Mouse (Mus musculus) midbrain, embryonic 14.5 days (tissue): ENCODE results near the gene Hspb11. TPM values are rescaled to one million over a fixed set of nuclear protein-coding genes. Genes with fewer than 3 reads are reported as not detected.

Experiments used
- ATAC-seq: fragments of 200-750 bp; cut with Nextera tagmentation; 2 replicates; pipeline ENCODE4 v1.8.0; 2017; ENCODE audit warnings: moderate number of reproducible peaks, moderate library complexity; ENCODE audit not compliant: low FRiP score, low TSS enrichment
- DNase-seq: peaks from one replicate; pipeline ENCODE4 v3.0.0-alpha.2; 2015
- H3K27ac ChIP-seq: fragments of 300-500 bp; sonication (generic); replicated peaks from 2 replicates; pipeline ENCODE4 v1.5.1; 2014; ENCODE audit warnings: mild to moderate bottlenecking, low read depth, low read length, moderate library complexity
- H3K27me3 ChIP-seq: fragments of 300-500 bp; sonication (generic); 2 replicates; pipeline ENCODE4 v1.6.1; 2014; ENCODE audit warnings: low read length, control low read depth, mixed read lengths; ENCODE audit not compliant: control insufficient read depth, insufficient read depth
- H3K36me3 ChIP-seq: fragments of 300-500 bp; sonication (generic); 2 replicates; pipeline ENCODE4 v1.6.1; 2014; ENCODE audit warnings: low read length, control low read depth; ENCODE audit not compliant: control insufficient read depth, insufficient read depth
- H3K4me1 ChIP-seq: fragments of 300-500 bp; sonication (generic); 2 replicates; pipeline ENCODE4 v1.6.1; 2014; ENCODE audit warnings: mild to moderate bottlenecking, antibody characterized with exemption, low read length, control low read depth; ENCODE audit not compliant: control insufficient read depth, insufficient read depth
- H3K4me2 ChIP-seq: fragments of 300-500 bp; sonication (generic); 2 replicates; pipeline ENCODE4 v1.6.1; 2014; ENCODE audit warnings: mild to moderate bottlenecking, low read length, moderate library complexity
- H3K4me3 ChIP-seq: fragments of 300-500 bp; sonication (generic); replicated peaks from 2 replicates; pipeline ENCODE4 v1.5.1; 2014; ENCODE audit warnings: low read depth, low read length
- H3K9ac ChIP-seq: fragments of 300-500 bp; sonication (generic); replicated peaks from 2 replicates; pipeline ENCODE4 v1.6.1; 2014; ENCODE audit warnings: mild to moderate bottlenecking, low read length, moderate library complexity
- H3K9me3 ChIP-seq: fragments of 300-500 bp; sonication (generic); 2 replicates; pipeline ENCODE4 v1.6.1; 2016; ENCODE audit warnings: low read length, control low read depth, mixed read lengths; ENCODE audit not compliant: control insufficient read depth
- WGBS: fragments of 180-500 bp; shearing (Covaris S2); extraction: QIAGEN DNeasy Blood & Tissue Kit; methylation state at CpG from one replicate; pipeline ENCODE4 v1.1.7; 2014; 5-methylcytosine and 5-hydroxymethylcytosine counted together
- polyA plus RNA-seq: library from polyadenylated mRNA; unstranded; fragments of >200 nt; fragmentation: Nextera tagmentation; extraction: Ambion mirVana; gene quantifications from 2 replicates; pipeline ENCODE4 v1.2.1, GENCODE M21; 2014

The Hspb11 gene
- polyA plus RNA-seq, result 38.2 and 45.7 TPM in 2 replicates

DNA sequence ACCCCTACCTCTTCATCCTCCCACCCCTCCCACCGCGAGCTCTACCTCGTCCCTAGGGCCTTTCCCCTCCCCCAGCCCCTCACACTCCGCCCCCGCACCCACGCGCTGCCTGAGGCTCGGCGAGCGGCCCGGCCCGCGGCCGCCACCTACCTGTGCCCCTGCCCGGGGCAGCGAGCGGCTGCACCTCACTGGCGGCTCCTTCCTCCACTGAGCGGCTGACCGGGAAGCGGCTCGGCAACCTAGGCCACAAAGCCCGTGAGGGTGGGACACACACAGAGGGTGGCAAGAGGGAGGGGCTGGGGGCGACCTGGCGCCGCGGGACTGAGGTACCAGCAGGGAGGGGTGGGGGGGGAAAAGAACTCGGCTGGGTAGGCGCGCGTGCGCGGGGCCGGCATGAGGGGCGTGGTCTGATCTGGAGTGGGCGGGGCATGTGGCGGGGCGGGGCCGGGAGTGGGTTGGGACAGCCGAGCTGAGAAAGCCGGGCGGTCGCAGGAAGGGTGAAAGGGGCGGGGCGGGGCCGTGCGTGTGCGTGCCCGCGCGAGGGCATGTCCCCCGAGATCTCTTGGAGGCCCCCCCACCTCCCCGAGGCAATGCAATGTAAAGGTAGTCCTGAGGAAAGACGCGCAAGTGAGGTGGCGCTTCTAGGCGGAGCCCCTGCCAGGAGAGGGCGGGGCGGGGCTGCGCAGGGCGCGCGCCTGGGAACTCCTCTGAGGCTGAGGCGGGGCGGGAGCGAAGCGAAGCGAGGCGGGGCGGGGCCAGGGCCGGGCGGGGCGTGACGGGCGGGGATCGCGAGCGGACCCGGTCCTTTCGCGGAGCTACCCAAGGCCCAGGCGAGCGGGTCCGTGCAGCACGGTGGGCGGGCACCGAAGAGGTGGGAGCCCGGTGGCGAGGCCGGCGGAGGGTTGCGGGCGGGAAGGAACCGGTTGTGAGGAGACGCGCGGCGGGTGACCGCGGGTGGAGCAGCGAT, at the start of gene Hspb11, which contains the start of gene Lrrc42:
Gene Hspb11, plus strand, starts transcription at position 469 of the 967 bp plus-strand sequence.
Gene Lrrc42, minus strand, starts transcription at position 408 of the 967 bp plus-strand sequence.
- Histone ChIP-seq H3K9me3 (no peaks in the 10 kb centered on the region), H3K4me1 (peaks cover 3% of the 10 kb centered on the region; the same call in 1 of the 2 replicates), H3K9ac (peak within 1 kb of the TSS; percentile 82), H3K4me3 (peak within 1 kb of the TSS; percentile 81), H3K27me3 (no peaks in the 10 kb centered on the region), H3K27ac (peak within 1 kb of the TSS; percentile 82), H3K4me2 (peak within 1 kb of the TSS; percentile 71), H3K36me3 (no peaks in the 10 kb centered on the region)
- peak; percentile 96 for DNase-seq
- under 1% methylated on average over 96 of the region's 101 CpGs for WGBS
- peak; percentile 95 for ATAC-seq

DNA sequence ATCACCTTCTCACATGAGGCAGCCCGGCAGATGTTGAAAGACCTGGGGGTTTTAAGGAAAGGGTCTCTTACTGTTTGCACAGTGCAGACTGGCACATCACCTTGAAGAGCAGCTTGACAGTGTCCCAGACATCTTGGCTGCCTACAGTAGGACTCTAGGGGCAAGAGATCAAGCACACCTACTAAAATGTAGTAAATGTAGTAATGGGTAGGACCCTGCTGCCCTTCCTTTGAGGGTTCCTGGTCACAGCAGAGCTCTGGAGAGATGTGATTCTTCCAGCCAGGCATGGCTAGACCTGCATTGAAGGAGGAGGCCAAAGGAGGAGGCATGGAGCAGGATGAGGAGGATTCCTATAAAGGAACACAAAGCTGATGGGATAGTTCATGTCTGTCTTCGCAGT, 46.4 kb upstream of the Hspb11 start:
- H3K4me3 ChIP-seq, result no peak overlapping the region
- no peak overlapping the region for H3K9ac ChIP-seq
- no peaks in the 10 kb centered on the region for H3K9me3 ChIP-seq
- H3K27me3 ChIP-seq, result no peaks in the 10 kb centered on the region
- H3K4me1 ChIP-seq, result no peaks in the 10 kb centered on the region
- H3K4me2 ChIP-seq, result no peak overlapping the region
- 99% methylated on average over 2 of the region's 2 CpGs for WGBS
- peaks cover 60% of the 10 kb centered on the region for H3K36me3 ChIP-seq
- no peak for DNase-seq
- H3K27ac ChIP-seq, result no peak overlapping the region
- no peak for ATAC-seq

DNA sequence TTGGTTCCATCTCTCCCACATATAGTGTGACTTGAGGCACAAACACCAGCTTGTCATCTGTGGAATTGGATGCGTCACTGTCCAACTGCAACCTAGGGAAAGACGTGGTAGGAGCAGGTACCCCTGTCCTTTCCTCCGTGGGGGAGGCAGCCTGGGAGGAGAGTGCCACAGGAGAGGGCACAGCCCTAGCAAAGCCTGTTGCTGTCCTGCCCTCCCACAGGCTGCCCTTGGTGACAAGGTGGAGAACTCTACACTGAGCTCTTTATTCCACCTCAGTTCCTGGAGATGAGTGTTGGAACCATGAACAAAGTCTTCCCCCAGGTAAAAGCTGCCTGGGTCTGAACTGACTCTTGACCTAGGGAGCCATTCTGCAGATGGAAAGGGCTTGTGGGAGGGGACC, 44.5 kb upstream of the Hspb11 start, which contains the start of gene Ldlrad1:
Gene Ldlrad1, plus strand, starts transcription at position 301 of the 400 bp plus-strand sequence.
- 93% methylated on average over 3 of the region's 3 CpGs for WGBS
- DNase-seq (no peak), ATAC-seq (no peak)
- Histone ChIP-seq H3K4me1 (no peaks in the 10 kb centered on the region), H3K27me3 (no peaks in the 10 kb centered on the region), H3K36me3 (peaks cover 41% of the 10 kb centered on the region), H3K9ac (no peak within 1 kb of the TSS), H3K27ac (no peak within 1 kb of the TSS), H3K4me2 (no peak within 1 kb of the TSS), H3K9me3 (no peaks in the 10 kb centered on the region), H3K4me3 (no peak within 1 kb of the TSS)

DNA sequence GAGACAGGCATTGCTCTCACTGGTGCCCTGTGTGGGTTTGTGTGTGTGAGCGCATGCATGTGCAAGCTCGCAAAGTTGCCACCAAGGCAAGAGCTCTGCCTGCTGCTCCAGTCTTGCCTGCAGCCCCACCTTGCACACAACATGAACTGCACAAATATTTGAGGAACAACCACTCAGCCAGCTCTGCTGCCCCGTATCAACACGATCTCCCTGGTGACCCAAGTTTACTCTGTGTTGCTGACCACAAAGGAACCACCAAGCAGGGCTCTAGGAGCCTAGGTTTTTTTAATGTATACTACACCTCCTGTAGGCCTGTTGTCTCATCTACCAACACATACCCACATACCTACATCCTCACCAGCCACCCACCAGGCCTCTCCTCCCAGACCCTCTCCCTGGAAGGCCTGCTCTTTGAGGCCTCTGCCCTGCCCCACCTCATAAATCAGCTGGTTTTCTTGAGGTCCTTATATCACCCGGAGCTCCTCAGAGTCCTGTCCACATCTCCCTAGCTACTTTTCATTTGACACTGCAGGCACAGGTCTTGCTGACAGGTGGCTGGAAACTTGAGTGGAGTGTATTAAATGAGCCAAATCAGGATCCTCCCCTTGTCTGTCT, 42.8 kb upstream of the Hspb11 start:
- H3K27me3 ChIP-seq, result no peaks in the 10 kb centered on the region
- no peaks in the 10 kb centered on the region for H3K9me3 ChIP-seq
- H3K27ac ChIP-seq, result no peak overlapping the region
- H3K4me3 ChIP-seq, result no peak overlapping the region
- WGBS, result 79% methylated on average over 5 of the region's 5 CpGs
- H3K36me3 ChIP-seq, result peaks cover 25% of the 10 kb centered on the region
- H3K9ac ChIP-seq, result no peak overlapping the region
- H3K4me2 ChIP-seq, result no peak overlapping the region
- no peaks in the 10 kb centered on the region for H3K4me1 ChIP-seq
- ATAC-seq (no peak), DNase-seq (no peak)

DNA sequence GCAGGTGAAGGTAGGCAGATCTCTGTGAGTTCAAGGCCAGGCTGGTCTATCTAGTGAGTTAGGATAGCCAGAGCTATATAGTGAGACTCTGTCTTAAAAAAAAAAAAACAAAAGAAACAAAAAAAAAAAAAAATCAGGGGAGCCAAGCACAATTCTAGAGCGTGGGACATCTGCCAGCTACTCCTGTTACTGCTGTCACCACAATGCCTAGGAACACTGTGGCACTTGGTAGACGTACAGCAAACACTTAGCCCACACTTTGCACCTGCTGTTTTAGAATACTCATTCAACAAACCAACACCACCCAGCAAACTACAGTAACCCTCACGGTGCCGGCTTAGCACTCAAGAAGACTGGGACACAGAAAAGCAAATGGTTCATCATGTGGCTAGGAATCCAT, 41.9 kb upstream of the Hspb11 start:
- no peak overlapping the region for H3K9ac ChIP-seq
- no peak overlapping the region for H3K4me2 ChIP-seq
- no peak overlapping the region for H3K27ac ChIP-seq
- H3K27me3 ChIP-seq, result no peaks in the 10 kb centered on the region
- H3K4me3 ChIP-seq, result no peak overlapping the region
- H3K4me1 ChIP-seq, result no peaks in the 10 kb centered on the region
- no peak for DNase-seq
- no peak for ATAC-seq
- peaks cover 18% of the 10 kb centered on the region for H3K36me3 ChIP-seq
- H3K9me3 ChIP-seq, result no peaks in the 10 kb centered on the region
- 83% methylated on average over 4 of the region's 4 CpGs for WGBS

DNA sequence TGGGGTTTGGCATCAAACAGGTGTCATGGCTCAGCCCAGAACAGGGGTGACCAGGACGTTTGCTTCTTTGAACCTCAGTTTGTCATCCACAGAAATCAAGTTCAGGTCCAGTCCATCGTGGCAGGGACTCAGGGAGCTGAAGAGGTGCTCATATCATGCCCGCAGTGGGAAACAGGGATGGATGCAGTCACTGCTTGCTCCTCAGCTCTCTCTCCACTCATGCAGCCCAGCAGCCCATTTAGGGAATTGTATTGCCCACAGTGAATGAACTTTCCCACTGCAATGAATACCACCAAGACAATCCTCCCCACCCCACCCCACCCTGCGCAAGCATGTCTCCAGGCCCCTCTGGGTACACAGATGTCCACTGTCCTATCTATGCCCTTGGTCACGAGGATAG, 41.5 kb upstream of the Hspb11 start:
- Histone ChIP-seq H3K9ac (no peak overlapping the region), H3K36me3 (peaks cover 15% of the 10 kb centered on the region), H3K4me3 (no peak overlapping the region), H3K27me3 (no peaks in the 10 kb centered on the region), H3K4me2 (no peak overlapping the region), H3K4me1 (no peaks in the 10 kb centered on the region), H3K27ac (no peak overlapping the region), H3K9me3 (no peaks in the 10 kb centered on the region)
- DNase-seq (no peak), ATAC-seq (no peak)
- WGBS, result 85% methylated on average over 5 of the region's 5 CpGs

DNA sequence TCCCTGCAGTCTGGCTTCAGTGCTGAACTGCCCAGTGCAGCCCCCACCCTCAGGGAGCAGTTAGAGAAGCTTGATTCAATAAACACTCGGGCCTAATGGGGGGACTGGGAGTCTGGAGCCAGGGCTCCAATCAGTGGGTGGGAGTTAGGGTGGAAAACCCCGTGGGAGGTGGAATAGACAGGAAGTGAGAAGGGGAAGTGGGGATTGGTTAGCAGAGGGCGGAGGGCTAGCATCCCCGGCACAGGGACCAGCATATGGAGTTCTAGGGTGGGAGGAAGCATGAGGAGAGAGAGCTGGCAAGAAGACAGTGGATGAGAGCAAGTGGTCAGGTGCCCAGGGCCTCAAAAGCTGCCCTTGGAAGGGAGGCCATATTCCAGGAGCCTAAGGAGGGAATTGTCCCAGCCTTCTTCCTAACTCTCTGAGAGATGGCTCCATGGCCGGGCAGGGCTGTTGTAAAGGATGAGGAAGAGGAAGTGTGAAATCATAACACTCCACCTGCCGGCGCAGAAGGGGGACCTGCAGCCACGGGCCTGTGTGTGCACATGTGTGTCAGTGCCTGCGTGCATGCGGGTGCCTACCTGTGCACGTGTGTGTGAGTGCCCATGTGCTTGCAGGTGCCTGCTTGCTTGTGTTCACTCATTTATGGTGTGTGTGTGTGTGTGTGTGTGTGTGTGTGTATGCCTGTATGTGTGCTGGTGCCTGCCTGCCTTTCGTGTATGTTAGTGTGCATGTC, 39.9 kb upstream of the Hspb11 start:
- Histone ChIP-seq H3K36me3 (peaks cover 8% of the 10 kb centered on the region; the same call in 1 of the 2 replicates), H3K9ac (no peak overlapping the region), H3K9me3 (no peaks in the 10 kb centered on the region), H3K4me2 (no peak overlapping the region), H3K4me1 (no peaks in the 10 kb centered on the region), H3K27ac (no peak overlapping the region), H3K27me3 (no peaks in the 10 kb centered on the region), H3K4me3 (no peak overlapping the region)
- 85% methylated on average over 12 of the region's 12 CpGs for WGBS
- ATAC-seq (no peak), DNase-seq (no peak)

DNA sequence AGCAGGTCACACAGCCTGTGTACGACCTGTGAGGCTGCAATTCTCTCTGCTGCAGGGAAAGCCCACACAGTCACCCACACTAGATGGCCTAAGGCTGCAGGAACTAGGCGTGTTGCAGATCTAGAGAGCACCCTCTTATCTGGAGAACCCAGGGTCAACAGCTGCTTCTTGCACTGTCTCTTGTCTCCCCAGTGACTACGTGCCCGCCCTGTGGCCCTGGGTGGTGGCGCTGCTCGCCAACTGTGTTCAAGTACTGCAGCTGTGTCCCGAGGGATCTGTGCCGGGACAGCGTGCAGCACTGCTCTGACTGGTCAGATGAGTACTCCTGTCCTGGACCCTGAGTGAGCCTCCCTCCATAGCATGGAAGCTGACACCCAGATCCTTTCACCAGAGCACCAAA, 35.8 kb upstream of the Hspb11 start:
- Histone ChIP-seq H3K4me1 (no peaks in the 10 kb centered on the region), H3K4me3 (no peak overlapping the region), H3K9ac (no peak overlapping the region), H3K36me3 (no peaks in the 10 kb centered on the region), H3K4me2 (no peak overlapping the region), H3K27ac (no peak overlapping the region), H3K9me3 (no peaks in the 10 kb centered on the region), H3K27me3 (no peaks in the 10 kb centered on the region)
- 88% methylated on average over 9 of the region's 9 CpGs for WGBS
- no peak for DNase-seq
- no peak for ATAC-seq
